Mouse (Mus musculus): ENCODE data around the gene Gc. TPM values are rescaled to one million over a fixed set of nuclear protein-coding genes. Genes with fewer than 3 reads are reported as not detected.

The Gc gene
- total RNA-seq (2021) = not detected
- long read RNA-seq, experiment 1 = 0 reads
- long read RNA-seq, experiment 2 = 0 reads

DNA sequence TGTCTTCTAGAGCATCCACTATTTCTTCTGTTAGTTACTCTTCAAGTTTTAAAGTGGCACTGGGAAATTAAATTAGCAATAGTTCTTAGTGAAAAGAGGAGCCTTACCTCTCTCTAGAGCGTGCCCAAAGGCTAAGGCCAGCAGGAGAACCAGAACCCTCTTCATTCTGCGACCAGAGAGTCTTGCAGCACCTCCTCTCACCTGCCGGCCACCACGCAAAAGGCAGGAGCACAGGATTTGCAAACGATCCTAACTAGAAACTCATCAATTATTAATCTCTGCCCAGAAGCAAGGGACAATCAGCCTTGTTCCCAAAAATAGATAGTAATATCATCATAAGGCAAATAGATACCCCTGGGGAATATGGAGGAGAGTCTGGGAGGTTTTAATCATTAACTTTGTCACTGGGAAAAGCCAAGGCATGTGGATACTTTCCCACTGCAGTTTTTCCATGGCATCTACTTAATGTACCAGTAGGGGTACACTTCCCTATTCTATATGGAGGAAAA is at the start of gene Gc:
Gc (minus strand) TSS at position 345 of the 509 bp plus-strand sequence.
- no peak for TF ChIP-seq CTCF (IDR thresholded peaks at IDR 0.05)
- no peak within 1 kb of the TSS for H3K4me3 ChIP-seq
- intact Hi-C loops (cut with DNase I) = no loop called here
- no peak for DNase-seq (ENCODE audit: extremely low spot score in 1 of 2, low spot score in 2 of 2)
- H3K27ac ChIP-seq = no peak within 1 kb of the TSS

GRCm38 (mm10) chr5:89500182-89500581 is 42.5 kb upstream of the Gc start:
- intact Hi-C loops (cut with DNase I) = no loop called here
- peak; percentile 26 for TF ChIP-seq CTCF (IDR thresholded peaks at IDR 0.05)
- Histone ChIP-seq H3K27ac (no peak overlapping the region), H3K4me3 (no peak overlapping the region)
- DNase-seq (ENCODE audit: extremely low spot score in 1 of 2, low spot score in 2 of 2) = no peak

- intact Hi-C loops (cut with DNase I) = no loop called here
- no peak for DNase-seq (ENCODE audit: extremely low spot score in 1 of 2, low spot score in 2 of 2)
- H3K4me3 ChIP-seq = no peak overlapping the region
- H3K27ac ChIP-seq = no peak overlapping the region
- no peak for TF ChIP-seq CTCF (IDR thresholded peaks at IDR 0.05)
Measured at GRCm38 (mm10) chr5:89492560-89492959, 34.9 kb upstream of the Gc start.

- H3K4me3 ChIP-seq = no peak overlapping the region
- H3K27ac ChIP-seq = no peak overlapping the region
- DNase-seq (ENCODE audit: extremely low spot score in 1 of 2, low spot score in 2 of 2) = no peak
- intact Hi-C loops (cut with DNase I) = no loop called here
- TF ChIP-seq CTCF (IDR thresholded peaks at IDR 0.05) = no peak
Measured at GRCm38 (mm10) chr5:89470483-89470882, 12.8 kb upstream of the Gc start.

DNA sequence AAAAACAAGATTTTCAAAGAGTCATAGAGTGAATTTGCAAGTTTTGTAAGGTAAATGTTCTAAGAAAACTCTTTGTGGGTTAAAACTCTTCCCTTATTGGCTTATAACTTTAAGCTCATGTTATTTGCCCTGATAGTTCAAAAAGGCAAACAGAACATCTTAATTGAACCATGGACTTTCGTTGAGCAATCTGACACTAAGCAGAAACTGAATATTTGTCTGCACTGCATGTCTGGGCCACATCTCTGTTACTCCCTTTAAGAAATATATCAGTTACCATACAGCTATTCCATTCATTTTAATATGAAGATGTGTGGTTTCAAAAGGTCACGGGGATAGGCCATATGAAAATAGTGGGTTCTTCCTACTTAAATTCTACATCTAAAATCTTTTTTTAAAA is 10.2 kb upstream of the Gc start:
- H3K27ac ChIP-seq = no peak overlapping the region
- DNase-seq (ENCODE audit: extremely low spot score in 1 of 2, low spot score in 2 of 2) = no peak
- no peak overlapping the region for H3K4me3 ChIP-seq
- TF ChIP-seq CTCF (IDR thresholded peaks at IDR 0.05) = no peak
- intact Hi-C loops (cut with DNase I) = no loop called here

DNA sequence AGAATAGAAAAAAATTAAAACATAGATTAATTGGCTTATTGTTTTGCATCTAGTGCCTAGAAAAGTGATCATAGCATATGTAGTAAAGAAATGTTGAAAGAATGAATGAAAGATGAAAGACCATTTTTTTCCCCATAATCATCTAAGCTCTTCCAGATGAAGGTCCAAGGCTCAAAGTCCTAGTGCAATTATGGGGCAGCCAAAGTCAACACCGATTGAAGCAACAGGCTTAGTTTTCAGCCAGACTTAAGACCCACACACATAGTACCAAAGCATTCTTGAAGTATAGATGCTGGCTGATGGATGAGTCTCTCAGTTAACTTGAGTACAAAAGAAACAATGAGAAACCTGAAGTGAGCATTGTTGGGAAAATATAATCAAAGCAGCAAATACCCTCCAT is 9.3 kb upstream of the Gc start:
- Histone ChIP-seq H3K4me3 (no peak overlapping the region), H3K27ac (no peak overlapping the region)
- intact Hi-C loops (cut with DNase I) = no loop called here
- no peak for DNase-seq (ENCODE audit: extremely low spot score in 1 of 2, low spot score in 2 of 2)
- TF ChIP-seq CTCF (IDR thresholded peaks at IDR 0.05) = no peak

- H3K27ac ChIP-seq = no peak overlapping the region
- intact Hi-C loops (cut with DNase I) = no loop called here
- TF ChIP-seq CTCF (IDR thresholded peaks at IDR 0.05) = no peak
- no peak for DNase-seq (ENCODE audit: extremely low spot score in 1 of 2, low spot score in 2 of 2)
- no peak overlapping the region for H3K4me3 ChIP-seq
Measured at GRCm38 (mm10) chr5:89466275-89466674, 8.6 kb upstream of the Gc start.

- no peak for TF ChIP-seq CTCF (IDR thresholded peaks at IDR 0.05)
- intact Hi-C loops (cut with DNase I) = no loop called here
- no peak overlapping the region for H3K4me3 ChIP-seq
- DNase-seq (ENCODE audit: extremely low spot score in 1 of 2, low spot score in 2 of 2) = no peak
- H3K27ac ChIP-seq = no peak overlapping the region
Measured at GRCm38 (mm10) chr5:89461817-89462216, 4.1 kb upstream of the Gc start.

GRCm38 (mm10) chr5:89459591-89459990 is 1.9 kb upstream of the Gc start:
- intact Hi-C loops (cut with DNase I) = no loop called here
- Histone ChIP-seq H3K4me3 (no peak overlapping the region), H3K27ac (no peak overlapping the region)
- TF ChIP-seq CTCF (IDR thresholded peaks at IDR 0.05) = no peak
- no peak for DNase-seq (ENCODE audit: extremely low spot score in 1 of 2, low spot score in 2 of 2)

DNA sequence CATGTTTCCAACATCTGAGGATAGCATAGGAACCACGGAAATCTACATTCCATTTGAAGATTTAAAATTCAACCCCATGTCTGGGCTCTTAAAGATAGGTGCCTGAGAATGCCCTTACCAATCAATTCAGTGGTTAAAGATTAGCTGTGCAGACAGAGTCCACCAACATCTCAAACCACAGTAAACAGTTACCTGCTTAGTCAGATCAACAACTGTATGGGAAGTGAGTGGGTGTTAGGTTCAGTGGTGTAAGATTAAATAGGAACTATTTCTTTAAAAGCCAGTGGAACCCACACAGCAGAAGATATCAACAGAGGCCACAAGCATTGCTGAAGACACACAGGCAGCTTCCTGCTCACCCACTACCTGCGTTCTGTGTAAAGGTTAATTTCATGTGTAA is 1.3 kb upstream of the Gc start:
- no peak for DNase-seq (ENCODE audit: extremely low spot score in 1 of 2, low spot score in 2 of 2)
- Histone ChIP-seq H3K27ac (no peak overlapping the region), H3K4me3 (no peak overlapping the region)
- intact Hi-C loops (cut with DNase I) = no loop called here
- no peak for TF ChIP-seq CTCF (IDR thresholded peaks at IDR 0.05)

DNA sequence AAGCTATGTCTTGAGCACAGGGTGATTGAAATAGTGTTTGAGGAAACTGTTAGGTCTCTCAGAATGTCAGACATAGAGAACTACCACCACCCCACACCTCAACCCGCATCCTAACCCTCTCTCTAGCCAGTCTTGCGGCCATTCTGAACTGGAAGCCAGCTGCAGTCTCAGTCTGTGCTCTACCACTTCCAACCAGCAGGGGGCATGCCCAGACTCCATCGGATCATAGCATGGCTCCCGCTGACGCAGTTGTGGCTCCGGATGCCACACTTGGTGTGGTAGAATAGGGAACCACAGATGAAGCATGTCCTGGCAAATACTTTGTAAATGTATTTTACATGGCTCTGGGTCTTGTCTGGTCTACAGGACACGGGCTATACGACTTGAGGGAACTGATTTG is 2.2 kb downstream of the Gc start:
- intact Hi-C loops (cut with DNase I) = no loop called here
- TF ChIP-seq CTCF (IDR thresholded peaks at IDR 0.05) = peak; percentile 54
- Histone ChIP-seq H3K4me3 (no peak overlapping the region), H3K27ac (no peak overlapping the region)
- peak in 1 of 2 experiments; percentile 11 for DNase-seq (ENCODE audit: extremely low spot score in 1 of 2, low spot score in 2 of 2)

- no peak for DNase-seq (ENCODE audit: extremely low spot score in 1 of 2, low spot score in 2 of 2)
- no peak for TF ChIP-seq CTCF (IDR thresholded peaks at IDR 0.05)
- intact Hi-C loops (cut with DNase I) = no loop called here
Measured at GRCm38 (mm10) chr5:89450798-89451197, 6.9 kb downstream of the Gc start.

DNA sequence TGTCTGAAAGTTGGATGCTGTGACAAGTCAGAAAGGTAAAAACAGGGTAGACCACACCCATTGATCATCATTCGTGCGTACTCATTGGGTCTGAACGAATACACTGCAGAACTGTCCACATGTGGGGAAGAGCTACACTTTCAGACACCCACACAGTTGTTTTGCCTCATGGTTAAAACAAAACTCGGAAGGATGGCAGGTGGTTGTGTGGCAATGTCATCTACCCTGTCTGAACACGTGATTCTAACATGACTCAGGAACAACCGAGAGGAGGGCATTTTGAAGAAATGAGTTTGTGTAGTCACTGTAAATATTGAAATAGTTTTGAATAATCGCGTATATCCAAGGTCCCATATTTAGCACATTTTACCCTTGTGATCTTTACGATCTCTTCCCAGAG is 8.4 kb downstream of the Gc start:
- intact Hi-C loops (cut with DNase I) = no loop called here
- Histone ChIP-seq H3K27ac (no peak overlapping the region), H3K4me3 (no peak overlapping the region)
- TF ChIP-seq CTCF (IDR thresholded peaks at IDR 0.05) = no peak
- DNase-seq (ENCODE audit: extremely low spot score in 1 of 2, low spot score in 2 of 2) = no peak

More at GRCm38 (mm10) chr5:89450798-89451197, 6.9 kb downstream of the Gc start:
- no peak overlapping the region for H3K4me3 ChIP-seq
- H3K27ac ChIP-seq = no peak overlapping the region

All from left cerebral cortex, adult 2 months (tissue).